Mouse (Mus musculus): ENCODE results near the gene Ccn2.

Gene Ccn2

GRCm38 (mm10) chr10:24641416-24642140, 46.3 kb downstream of the Ccn2 start:
- DNase-seq (ENCODE audit: low read depth, low spot score): no peak

- no peak for DNase-seq (ENCODE audit: low read depth, low spot score)
Measured at GRCm38 (mm10) chr10:24642796-24643580, 47.7 kb downstream of the Ccn2 start.

GRCm38 (mm10) chr10:24645169-24645568, 49.9 kb downstream of the Ccn2 start:
- DNase-seq (ENCODE audit: low read depth, low spot score): no peak
